Mouse (Mus musculus): Measurements from ENCODE around the gene Sema7a.

DNA sequence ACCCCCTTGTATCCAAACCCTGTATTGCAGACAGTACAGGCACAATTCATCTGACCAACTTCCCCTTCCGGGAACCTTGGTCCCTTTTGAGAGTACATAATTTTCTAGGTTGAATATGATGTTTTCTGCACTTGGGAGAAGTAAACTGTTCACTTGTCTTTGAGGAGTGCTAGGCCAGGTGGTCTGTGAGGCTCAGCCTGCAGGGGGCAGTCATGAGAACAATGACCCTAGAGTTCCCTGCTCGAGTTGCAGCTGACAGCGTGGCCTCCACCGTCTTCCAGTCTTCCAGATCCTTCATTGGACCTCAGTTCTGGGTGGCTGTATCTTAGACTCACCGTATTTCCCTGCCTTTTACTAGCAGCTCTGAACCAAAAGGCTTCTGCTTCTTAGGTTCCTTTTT lies 4.7 kb downstream of the Sema7a start:
- no peak for TF ChIP-seq TAL1 (IDR thresholded peaks at IDR 0.05; ENCODE audit: low read length)
- no peak for TF ChIP-seq GATA1 (IDR thresholded peaks at IDR 0.05; ENCODE audit: low read length)
